Comparison of ENCODE assay signal across 22 mouse cellular contexts in genomic region chr5:112120766-112121165, GRCm38 (mm10).
DNase-seq lines count a peak whose midpoint lies in the region; ATAC-seq lines count a peak whose summit lies in the region.
"Had no signal": no experiment of that assay in that cellular context is flagged by ENCODE, and none has a peak within 500 bp of the region (broad histone marks: within the 10 kb centered on the region; RNA-seq: fewer than 3 reads in every experiment).

No protein-coding gene starts in this region.

- no peak overlapping the region for H3K4me2 ChIP-seq in hindbrain, embryonic 15.5 days
- no peak overlapping the region for H3K4me2 ChIP-seq in hindbrain, embryonic 14.5 days (replicated peaks)
- no peak overlapping the region for H3K4me2 ChIP-seq in midbrain, embryonic 13.5 days (replicated peaks)
- no peak overlapping the region for H3K4me2 ChIP-seq in midbrain, embryonic 15.5 days
- H3K4me2 ChIP-seq: embryonic facial prominence, embryonic 15.5 days; heart, embryonic 13.5 days; hindbrain, embryonic 13.5 days had no signal

- H3K9me3 ChIP-seq in hindbrain, embryonic 15.5 days, result no peaks in the 10 kb centered on the region
- H3K9me3 ChIP-seq in hindbrain, embryonic 14.5 days (ENCODE audit: control insufficient read depth, low read length), result no peaks in the 10 kb centered on the region
- H3K9me3 ChIP-seq in midbrain, embryonic 13.5 days, result no peaks in the 10 kb centered on the region
- H3K9me3 ChIP-seq in midbrain, embryonic 15.5 days, result no peaks in the 10 kb centered on the region
- H3K9me3 ChIP-seq: embryonic facial prominence, embryonic 15.5 days; forebrain, embryonic 10.5 days; heart, embryonic 13.5 days; hindbrain, embryonic 13.5 days had no signal

- 70% methylated on average over 6 of the region's 6 CpGs for WGBS in hindbrain, embryonic 15.5 days
- 72% methylated on average over 6 of the region's 6 CpGs for WGBS in hindbrain, embryonic 14.5 days
- 72% methylated on average over 6 of the region's 6 CpGs for WGBS in midbrain, embryonic 13.5 days
- WGBS in midbrain, embryonic 15.5 days, result 63% methylated on average over 6 of the region's 6 CpGs

- 0 out of 2 replicates have a peak, but pooled peaks have one; percentile 19 for ATAC-seq in hindbrain, embryonic 15.5 days (ENCODE audit: low FRiP score, low read depth)
- ATAC-seq in hindbrain, embryonic 14.5 days (ENCODE audit: low FRiP score), result no peak
- ATAC-seq in midbrain, embryonic 13.5 days, result no peak
- no peak for ATAC-seq in midbrain, embryonic 15.5 days (replicated peaks)
- ATAC-seq: activated CD4-positive, CD25-positive, alpha-beta regulatory T cell, adult 4 months had no signal

- H3K36me3 ChIP-seq in hindbrain, embryonic 15.5 days, result no peaks in the 10 kb centered on the region
- no peaks in the 10 kb centered on the region for H3K36me3 ChIP-seq in hindbrain, embryonic 14.5 days (replicated peaks; ENCODE audit: control insufficient read depth, insufficient read depth)
- H3K36me3 ChIP-seq in midbrain, embryonic 13.5 days, result no peaks in the 10 kb centered on the region
- H3K36me3 ChIP-seq in midbrain, embryonic 15.5 days (replicated peaks), result no peaks in the 10 kb centered on the region
- H3K36me3 ChIP-seq: embryonic facial prominence, embryonic 15.5 days; forebrain, embryonic 10.5 days; G1E; heart, embryonic 13.5 days; hindbrain, embryonic 13.5 days had no signal

- H3K27ac ChIP-seq in hindbrain, embryonic 15.5 days (replicated peaks), result no peak overlapping the region
- H3K27ac ChIP-seq in hindbrain, embryonic 14.5 days, result no peak overlapping the region
- 0 out of 2 replicates have a peak overlapping the region, but pooled peaks have one; percentile 48 for H3K27ac ChIP-seq in midbrain, embryonic 13.5 days
- H3K27ac ChIP-seq in midbrain, embryonic 15.5 days, result no peak overlapping the region
- H3K27ac ChIP-seq: embryonic facial prominence, embryonic 15.5 days; gastrocnemius, adult 2 months; heart, embryonic 13.5 days; hindbrain, embryonic 13.5 days had no signal

- no peak overlapping the region for H3K9ac ChIP-seq in hindbrain, embryonic 15.5 days
- no peak overlapping the region for H3K9ac ChIP-seq in hindbrain, embryonic 14.5 days
- H3K9ac ChIP-seq in midbrain, embryonic 13.5 days (replicated peaks), result no peak overlapping the region
- H3K9ac ChIP-seq in midbrain, embryonic 15.5 days, result no peak overlapping the region
- H3K9ac ChIP-seq: embryonic facial prominence, embryonic 15.5 days; heart, embryonic 13.5 days; hindbrain, embryonic 13.5 days had no signal

- H3K4me1 ChIP-seq in hindbrain, embryonic 15.5 days (replicated peaks), result peaks cover 23% of the 10 kb centered on the region
- peaks cover 15% of the 10 kb centered on the region; the same call in 1 of the 2 replicates for H3K4me1 ChIP-seq in hindbrain, embryonic 14.5 days (replicated peaks; ENCODE audit: control insufficient read depth, insufficient read depth, low read length)
- peaks cover 58% of the 10 kb centered on the region for H3K4me1 ChIP-seq in midbrain, embryonic 13.5 days (replicated peaks)
- peaks cover 30% of the 10 kb centered on the region for H3K4me1 ChIP-seq in midbrain, embryonic 15.5 days

- H3K27me3 ChIP-seq in hindbrain, embryonic 15.5 days, result 0 out of 2 replicates have a peak, but pooled peaks cover 3% of the 10 kb centered on the region
- H3K27me3 ChIP-seq in hindbrain, embryonic 14.5 days (ENCODE audit: control insufficient read depth, insufficient read depth, low read length), result no peaks in the 10 kb centered on the region
- H3K27me3 ChIP-seq in midbrain, embryonic 13.5 days, result no peaks in the 10 kb centered on the region
- no peaks in the 10 kb centered on the region for H3K27me3 ChIP-seq in midbrain, embryonic 15.5 days (replicated peaks)
- H3K27me3 ChIP-seq: CH12.LX had no signal

- DNase-seq in hindbrain, embryonic 14.5 days (ENCODE audit: low spot score), result no peak
- DNase-seq in B cell, adult 2 months, result peak; percentile 27 to 52
- DNase-seq in R1 (ENCODE audit: low read depth, low spot score), result peak; percentile 55
- no peak for DNase-seq in cerebellum, adult 9-11 months
- no peak for DNase-seq in cerebellum, adult 8-10 months
- DNase-seq: adrenal gland, postnatal 14 days; cerebellum, adult 11-12 months; gastrocnemius, adult 2 months; gastrocnemius, postnatal 36 days; heart, adult 11 months; heart, postnatal 36 days had no signal

- H3K4me3 ChIP-seq in hindbrain, embryonic 15.5 days, result no peak overlapping the region
- H3K4me3 ChIP-seq in hindbrain, embryonic 14.5 days (replicated peaks; ENCODE audit: low read length), result no peak overlapping the region
- no peak overlapping the region for H3K4me3 ChIP-seq in midbrain, embryonic 13.5 days (replicated peaks)
- no peak overlapping the region for H3K4me3 ChIP-seq in midbrain, embryonic 15.5 days
- H3K4me3 ChIP-seq: embryonic facial prominence, embryonic 15.5 days; erythroblast, embryonic 14.5 days; forebrain, embryonic 10.5 days; gastrocnemius, adult 2 months; heart, embryonic 13.5 days; hindbrain, embryonic 13.5 days had no signal

Comparison
In these comparisons a context has a peak if more than half of its experiments do, and no peak if none do; other contexts are left out.
1. DNase-seq: peak in B cell, adult 2 months (2 of 2) and R1 (single experiment); none in hindbrain, embryonic 14.5 days (single experiment), cerebellum, adult 9-11 months (single experiment) and cerebellum, adult 8-10 months (single experiment).